Mouse (Mus musculus): ENCODE data around the gene Rhpn2.

- TF ChIP-seq POLR2A (IDR thresholded peaks at IDR 0.05; ENCODE audit: insufficient read depth, low read depth, low read length) (no peak), EP300 (IDR thresholded peaks at IDR 0.05; ENCODE audit: insufficient read depth, low read depth, low read length) (no peak)
Observed at GRCm38 (mm10) chr7:35373146-35373989, 39.4 kb downstream of the Rhpn2 start.

Data from heart, adult 2 months (tissue).